Mouse (Mus musculus) adrenal gland, adult 18-20 months (tissue): ENCODE results near the gene Cd209d. TPM values are rescaled to one million over a fixed set of nuclear protein-coding genes. Genes with fewer than 3 reads are reported as not detected.
"Not testable (repeated sequence)": the region's sequence is repeated elsewhere in the genome, so short reads cannot be mapped to it uniquely, and the experiment has no call there.

ENCODE experiments used
- DNase-seq, 2 experiments: peaks; one replicate each; pipeline ENCODE4 v3.0.0; 2021 to 2022; ENCODE audit warnings: low spot score in 2 of 2
- long read RNA-seq, 2 experiments: library from polyadenylated mRNA; stranded (forward); transcript quantifications; one replicate each; pipeline ENCODE4 v2.0.0; 2021
- total RNA-seq, 2 experiments: library from RNA; stranded (reverse); gene quantifications; 1 replicate in 1 of 2; 2 replicates in 1 of 2; pipeline ENCODE4 v1.2.3; 2021

Gene Cd209d
- total RNA-seq, result 1 to 10 TPM; 1.0 to 4.9 TPM
- long read RNA-seq, experiment 1, partial matches to known transcripts, result 1 of 2 reads
- long read RNA-seq, experiment 1, other reads (novel, unspliced or antisense), result 0 of 2 reads
- long read RNA-seq, experiment 2, partial matches to known transcripts, result 0 of 1 reads
- long read RNA-seq, experiment 2, other reads (novel, unspliced or antisense), result 0 of 1 reads

DNA sequence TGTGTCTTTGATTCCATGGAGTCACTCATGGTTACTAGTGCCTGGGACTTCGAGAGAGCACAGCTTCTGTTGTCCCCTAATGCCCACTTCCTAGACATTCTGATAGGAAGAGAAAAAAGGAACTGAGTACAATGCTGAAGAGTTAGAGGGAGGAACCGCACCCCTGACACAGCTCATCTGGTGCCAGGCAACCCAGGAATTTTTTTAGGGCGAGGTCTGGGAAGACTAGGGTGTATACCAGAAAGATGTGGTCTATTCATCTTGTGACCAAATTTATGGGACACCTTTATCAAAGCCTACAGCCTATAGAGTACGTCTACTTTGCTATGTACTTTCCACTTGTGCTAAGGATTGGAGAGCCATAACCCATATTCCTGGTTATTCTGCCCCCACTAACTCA, at the start of gene Cd209d:
Gene Cd209d, minus strand, starts transcription at position 101 of the 400 bp plus-strand sequence.
- DNase-seq, result no peak

- DNase-seq, result no peak
Measured at GRCm38 (mm10) chr8:3926744-3927143, 48.4 kb upstream of the Cd209d start, which contains the start of gene Cd209b. Gene Cd209b (minus strand): TSS chr8:3926844.

DNA sequence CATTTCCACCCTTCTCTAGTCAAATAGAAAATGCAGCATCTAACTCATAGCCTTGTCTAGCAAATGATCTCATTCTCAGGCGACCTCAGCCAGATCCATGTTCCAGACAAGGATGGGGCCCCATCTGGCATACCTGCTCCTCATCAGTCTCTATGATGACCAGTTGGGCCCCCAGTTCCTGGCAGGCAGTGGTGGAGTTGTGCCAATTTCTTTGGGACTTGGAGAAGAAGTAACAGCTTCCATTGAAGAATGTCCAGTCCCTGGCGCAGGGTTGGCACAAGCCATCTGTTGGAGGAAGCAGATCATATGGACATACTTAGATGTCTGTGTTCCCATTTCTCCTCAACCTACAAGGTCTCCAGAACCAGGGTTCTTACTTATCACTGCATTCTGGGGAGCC, 2.2 kb downstream of the Cd209d start:
- no peak for DNase-seq

GRCm38 (mm10) chr8:3862736-3863135, 15.6 kb downstream of the Cd209d start:
- DNase-seq, result not testable (repeated sequence)

GRCm38 (mm10) chr8:3854209-3854608, 24.1 kb downstream of the Cd209d start, which contains the start of gene Cd209e:
Gene Cd209e (minus strand): TSS chr8:3854309.
- DNase-seq, result no peak

Other genes starting within 250 kb of the Cd209d start
- 10 to 100 TPM; 87.5 to 98.8 TPM for gene Stxbp2, start 247.6 kb downstream of the Cd209d start, total RNA-seq
- 100 to 1,000 TPM; 182 to 325 TPM for gene Retn, start 222.8 kb downstream of the Cd209d start, total RNA-seq
- gene Mcemp1, start 212.8 kb downstream of the Cd209d start, total RNA-seq, result under 1 TPM in 1 of 2 experiments, not detected in 1; 0.32 TPM
- gene Fcor, start 206.2 kb downstream of the Cd209d start, total RNA-seq, result 100 to 1,000 TPM in 1 of 2 experiments, 10 to 100 TPM in 1; 37.9 to 110 TPM
- gene Trappc5, start 202.3 kb downstream of the Cd209d start, total RNA-seq, result 10 to 100 TPM; 22.4 to 23.6 TPM
- under 1 TPM in 1 of 2 experiments, not detected in 1; 0.35 TPM for gene Fcer2a, start 184.4 kb downstream of the Cd209d start, total RNA-seq
- gene Clec4g, start 157.9 kb downstream of the Cd209d start, total RNA-seq, result not detected
- 1 to 10 TPM in 1 of 2 experiments, under 1 TPM in 1; 0.40 to 1.7 TPM for gene Cd209a, start 129.6 kb downstream of the Cd209d start, total RNA-seq
- not detected for gene Cd209e, start 24.2 kb downstream of the Cd209d start, total RNA-seq
- 1 to 10 TPM; 1.1 to 3.0 TPM for gene Cd209b, start 48.3 kb upstream of the Cd209d start, total RNA-seq
- under 1 TPM; 0.36 to 0.45 TPM for gene Cd209c, start 76.2 kb upstream of the Cd209d start, total RNA-seq
- 1 to 10 TPM; 1.3 to 5.5 TPM for gene Cd209f, start 227.3 kb upstream of the Cd209d start, total RNA-seq